Mouse (Mus musculus): ENCODE results near the gene Sema3b.

Gene Sema3b

DNA sequence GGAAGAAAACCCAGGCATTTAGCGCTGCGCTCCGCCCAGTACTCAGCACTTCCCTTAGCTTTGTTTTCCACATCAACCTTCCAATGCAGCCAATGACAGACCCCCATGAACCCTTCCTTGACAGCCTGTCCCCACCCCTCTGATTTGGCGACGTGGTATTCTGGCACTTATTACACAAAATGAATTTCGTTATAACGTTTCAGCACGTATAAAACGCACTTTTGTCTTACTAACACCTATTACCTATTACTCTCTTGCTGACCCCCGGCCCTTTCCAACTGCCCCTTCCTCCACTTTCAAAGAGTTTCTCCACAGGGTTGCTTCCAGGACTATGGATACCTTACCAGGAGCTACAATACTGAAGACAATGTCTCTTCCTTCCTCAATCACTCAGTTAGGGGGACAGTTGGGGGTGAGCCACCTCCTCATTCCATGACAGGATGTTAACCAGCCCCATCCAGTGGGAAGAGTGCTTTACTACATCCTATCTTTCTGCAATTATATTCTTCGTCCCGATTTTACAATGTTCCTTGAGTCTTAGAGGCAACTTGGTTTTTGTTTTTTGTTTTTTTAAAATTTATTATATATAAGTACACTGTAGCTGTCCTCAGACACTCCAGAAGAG, 4.0 kb upstream of the Sema3b start:
- no peak for DNase-seq (ENCODE audit: low read depth, low spot score)

GRCm38 (mm10) chr9:107612191-107612944, 3.3 kb upstream of the Sema3b start:
- DNase-seq (ENCODE audit: low read depth, low spot score), result peak; percentile 98

- DNase-seq (ENCODE audit: low read depth, low spot score), result no peak
Observed at GRCm38 (mm10) chr9:107611456-107612190, 2.6 kb upstream of the Sema3b start.

- no peak for DNase-seq (ENCODE audit: low read depth, low spot score)
Observed at GRCm38 (mm10) chr9:107609433-107609830, 403 bp upstream of the Sema3b start.

- no peak for DNase-seq (ENCODE audit: low read depth, low spot score)
Observed at GRCm38 (mm10) chr9:107607653-107608245, 1.3 kb downstream of the Sema3b start.

DNA sequence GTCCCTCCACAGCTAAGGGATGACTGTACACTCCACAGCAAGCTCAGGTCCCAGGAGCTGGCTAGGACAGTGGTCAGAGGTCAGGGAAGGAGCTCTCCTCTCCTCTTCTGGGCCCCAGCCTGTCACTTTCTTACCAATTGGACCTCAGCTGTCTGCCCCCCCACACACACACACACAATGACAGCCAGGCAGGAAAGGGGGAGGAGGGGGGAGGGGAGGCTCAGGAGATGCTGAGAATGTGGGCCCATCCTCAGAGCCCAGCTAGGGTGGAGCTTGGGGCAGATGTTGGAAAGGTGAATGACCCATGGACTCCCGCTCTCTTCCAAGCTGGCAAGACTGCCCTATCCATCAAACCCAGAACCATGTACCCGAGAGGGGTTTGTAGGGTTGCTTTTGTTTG, 2.0 kb downstream of the Sema3b start:
- DNase-seq (ENCODE audit: low read depth, low spot score), result no peak

- DNase-seq (ENCODE audit: low read depth, low spot score), result no peak
Observed at GRCm38 (mm10) chr9:107606591-107606990, 2.4 kb downstream of the Sema3b start.

GRCm38 (mm10) chr9:107605041-107605661, 3.9 kb downstream of the Sema3b start:
- no peak for DNase-seq (ENCODE audit: low read depth, low spot score)

- no peak for DNase-seq (ENCODE audit: low read depth, low spot score)
Observed at GRCm38 (mm10) chr9:107603251-107603650, 5.8 kb downstream of the Sema3b start.

GRCm38 (mm10) chr9:107602068-107602648, 6.9 kb downstream of the Sema3b start:
- DNase-seq (ENCODE audit: low read depth, low spot score), result peak; percentile 92

DNA sequence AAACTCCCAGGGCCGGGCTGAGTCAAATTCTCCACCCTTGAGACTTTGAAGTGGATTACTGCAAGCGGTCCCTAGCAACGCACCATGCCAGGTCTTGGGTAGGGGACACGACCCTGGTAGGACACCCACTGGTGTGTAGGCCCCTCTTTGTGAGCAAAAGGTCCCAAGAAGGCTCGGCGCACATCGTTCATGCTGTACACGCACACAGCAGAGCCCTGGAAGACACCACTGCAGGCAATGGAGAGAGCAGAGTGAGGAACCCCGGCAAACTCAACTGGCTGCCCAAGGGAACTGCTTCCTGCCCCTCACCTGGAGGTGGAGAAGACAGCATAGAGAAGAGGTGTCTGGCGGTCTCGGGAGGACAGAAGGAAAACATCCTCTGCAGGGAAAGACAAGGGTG, 7.8 kb downstream of the Sema3b start:
- no peak for DNase-seq (ENCODE audit: low read depth, low spot score)

DNA sequence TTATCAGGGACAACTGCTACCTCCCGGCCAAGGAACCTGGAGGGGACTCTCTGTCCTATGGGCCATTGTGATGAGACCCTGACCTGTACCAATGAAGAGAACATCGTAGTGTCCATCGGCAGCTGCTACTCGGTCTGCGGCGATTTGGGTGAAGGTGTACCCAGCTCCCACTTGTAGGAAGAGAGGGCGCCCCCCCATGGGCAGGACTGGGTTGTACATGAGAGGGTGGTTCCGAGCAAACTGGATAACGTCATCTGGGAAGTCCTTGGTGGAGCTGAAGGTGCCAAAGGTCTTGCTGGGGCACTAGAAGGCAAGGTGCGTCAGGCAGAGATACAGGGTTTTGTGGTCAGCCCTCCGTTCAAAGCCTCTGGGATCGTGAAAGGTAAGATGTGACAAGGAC, 8.3 kb downstream of the Sema3b start:
- peak; percentile 50 for DNase-seq (ENCODE audit: low read depth, low spot score)

DNA sequence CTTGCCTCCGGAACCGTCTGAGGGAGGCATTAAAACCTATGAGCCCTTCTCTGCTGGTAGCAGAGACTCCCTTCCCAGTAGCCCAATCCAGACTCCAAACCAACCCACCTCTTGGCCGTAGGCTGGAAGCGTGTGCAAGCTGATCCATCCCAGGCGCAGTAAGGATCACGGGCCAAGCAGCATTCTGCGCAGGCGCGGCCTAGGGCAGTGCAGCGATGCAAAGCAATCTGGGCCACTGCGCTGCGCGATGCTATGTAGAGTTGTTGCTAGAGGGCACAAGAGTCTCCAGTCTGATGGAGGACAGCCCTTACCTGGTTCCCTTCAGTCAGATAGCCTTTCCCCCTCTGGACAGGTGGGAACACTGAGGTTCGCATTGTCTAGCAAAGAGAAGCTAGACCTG, 9.2 kb downstream of the Sema3b start:
- no peak for DNase-seq (ENCODE audit: low read depth, low spot score)

DNA sequence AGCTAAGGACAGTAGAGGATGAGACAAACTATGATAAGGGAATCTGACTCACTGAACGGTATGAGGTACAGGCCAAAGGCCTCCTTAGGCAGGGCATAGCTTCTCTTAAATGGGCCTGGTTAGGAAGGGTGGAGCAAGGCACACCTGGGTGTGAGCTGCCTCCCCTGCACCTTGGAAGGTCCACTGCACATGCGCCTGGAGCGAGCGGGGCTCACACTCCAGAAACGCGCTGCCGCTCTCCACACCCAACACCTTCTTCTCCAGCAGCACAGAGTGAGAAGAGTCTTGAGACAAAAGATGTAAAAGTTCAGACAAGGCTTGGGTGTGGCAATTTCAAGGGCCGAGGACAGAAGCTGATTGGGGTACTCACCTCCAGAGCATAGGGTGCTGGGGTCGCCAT, 9.6 kb downstream of the Sema3b start:
- no peak for DNase-seq (ENCODE audit: low read depth, low spot score)

- no peak for DNase-seq (ENCODE audit: low read depth, low spot score)
Observed at GRCm38 (mm10) chr9:107598385-107598784, 10.6 kb downstream of the Sema3b start.

- no peak for DNase-seq (ENCODE audit: low read depth, low spot score)
Observed at GRCm38 (mm10) chr9:107596619-107597569, 12.1 kb downstream of the Sema3b start.

GRCm38 (mm10) chr9:107594281-107595062, 14.6 kb downstream of the Sema3b start:
- no peak for DNase-seq (ENCODE audit: low read depth, low spot score)

GRCm38 (mm10) chr9:107593101-107593976, 15.7 kb downstream of the Sema3b start:
- DNase-seq (ENCODE audit: low read depth, low spot score), result no peak

- no peak for DNase-seq (ENCODE audit: low read depth, low spot score)
Observed at GRCm38 (mm10) chr9:107590773-107591060, 18.3 kb downstream of the Sema3b start.

Measured in CD4-positive, CD25-positive, alpha-beta regulatory T cell, adult 2 months (primary cell).